Mouse (Mus musculus) activated CD4-positive, CD25-positive, alpha-beta regulatory T cell, adult 9 weeks (primary cell): Measurements from ENCODE around the gene Wfdc2. TPM values are rescaled to one million over a fixed set of nuclear protein-coding genes. Genes with fewer than 3 reads are reported as not detected.

Source experiments
- polyA plus RNA-seq: library from polyadenylated mRNA; unstranded; fragments of 100-300 nt; shearing (Covaris generic); gene quantifications from one replicate; pipeline ENCODE4 v1.2.1, GENCODE M21; 2017

Gene Wfdc2
- 5.5 TPM for polyA plus RNA-seq

DNA sequence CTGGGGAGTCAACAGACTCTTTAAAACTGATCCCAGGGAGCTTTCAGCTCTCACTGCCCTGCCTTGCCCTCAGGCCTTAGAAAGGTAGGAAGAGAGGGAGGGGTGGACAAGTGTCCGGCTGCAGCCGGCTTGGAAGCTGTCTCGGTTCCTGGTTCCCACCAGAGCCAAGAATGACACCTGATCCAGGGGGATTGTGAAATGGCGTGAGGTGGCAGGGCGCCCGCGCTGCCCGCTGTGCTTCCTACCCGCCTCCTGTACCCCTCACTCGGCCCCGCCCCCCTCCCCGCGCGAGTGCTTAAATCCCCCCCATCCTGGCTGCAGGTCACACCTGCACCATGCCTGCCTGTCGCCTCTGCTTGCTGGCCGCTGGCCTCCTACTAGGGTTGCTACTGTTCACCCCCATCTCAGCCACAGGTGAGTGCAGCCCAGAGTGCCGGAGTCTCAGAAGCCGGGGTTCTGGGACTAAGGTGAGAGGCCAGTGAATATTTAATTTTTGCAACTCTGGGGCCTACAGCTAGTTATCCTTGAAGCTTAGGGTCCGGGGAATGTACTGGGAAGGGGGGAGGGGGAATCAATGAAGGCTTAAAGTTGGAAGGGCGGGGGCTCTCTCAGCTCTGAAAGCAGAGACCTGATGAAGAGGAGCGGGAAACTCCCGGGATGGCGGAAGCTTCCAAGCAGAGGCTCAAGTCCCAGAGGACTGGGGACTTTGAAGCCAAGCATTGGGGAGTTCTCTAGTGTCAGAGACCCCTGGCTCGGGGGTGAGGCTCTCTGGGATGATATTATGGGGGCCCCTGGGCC is at the start of gene Wfdc2:
Wfdc2 (plus strand) TSS at position 23 of the 798 bp plus-strand sequence.

DNA sequence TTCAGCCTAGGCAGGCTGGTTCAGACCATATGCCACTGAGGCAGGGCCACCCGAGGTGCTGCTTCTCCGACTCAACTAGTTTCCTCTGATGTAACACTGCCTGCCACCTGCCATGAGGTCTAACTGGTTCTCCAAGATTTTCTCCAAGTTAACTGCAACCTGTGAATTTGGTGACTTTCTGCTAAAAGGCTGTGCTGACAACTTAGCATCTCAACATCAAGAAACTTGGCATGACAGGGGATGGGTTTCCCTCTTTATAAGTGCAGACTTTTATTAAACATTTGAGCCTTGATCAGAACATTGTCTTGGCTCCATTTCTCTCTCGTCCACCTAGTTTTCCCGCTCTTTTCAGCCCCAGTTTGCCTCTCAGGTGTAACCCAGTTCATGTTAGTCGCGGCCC is 11.1 kb downstream of the Wfdc2 start, which contains the start of gene Spint3:
Spint3 (minus strand) TSS at position 101 of the 400 bp plus-strand sequence.

DNA sequence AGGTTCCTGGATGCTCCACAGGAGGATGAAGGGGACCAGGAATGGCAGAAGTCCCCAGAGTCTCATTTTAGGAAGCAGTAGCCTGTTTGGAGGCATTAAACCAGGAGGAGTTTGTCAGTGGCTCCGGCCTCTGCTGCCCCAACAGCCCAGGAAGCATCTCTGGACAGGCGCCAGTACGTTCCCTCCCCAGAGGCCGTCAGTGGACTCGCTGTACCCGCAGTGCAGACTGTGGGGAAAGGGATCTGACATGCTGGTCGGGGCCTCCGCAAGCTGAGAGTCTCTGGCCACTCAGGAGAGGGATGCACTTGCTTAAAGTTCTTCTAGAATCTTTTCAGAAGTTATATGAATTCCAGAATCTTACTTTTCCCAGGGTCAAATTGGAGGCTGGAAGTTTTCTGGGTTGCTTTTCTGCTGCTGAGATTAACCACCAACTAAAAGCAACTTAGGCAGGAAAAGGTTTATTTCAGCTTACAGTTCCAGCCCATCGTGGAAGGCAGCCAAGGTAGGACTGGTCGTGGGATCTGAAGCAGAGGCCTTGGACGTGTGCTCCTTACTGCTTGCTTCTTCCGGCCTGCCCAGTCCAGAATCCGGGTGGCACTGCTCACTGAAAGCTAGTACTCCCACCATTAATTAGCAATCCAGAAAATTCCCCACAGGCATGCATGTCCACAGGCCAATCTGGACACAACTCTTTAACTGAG is 23.0 kb downstream of the Wfdc2 start, which contains the start of gene Wfdc6a:
Wfdc6a (minus strand) TSS at position 423 of the 701 bp plus-strand sequence.

DNA sequence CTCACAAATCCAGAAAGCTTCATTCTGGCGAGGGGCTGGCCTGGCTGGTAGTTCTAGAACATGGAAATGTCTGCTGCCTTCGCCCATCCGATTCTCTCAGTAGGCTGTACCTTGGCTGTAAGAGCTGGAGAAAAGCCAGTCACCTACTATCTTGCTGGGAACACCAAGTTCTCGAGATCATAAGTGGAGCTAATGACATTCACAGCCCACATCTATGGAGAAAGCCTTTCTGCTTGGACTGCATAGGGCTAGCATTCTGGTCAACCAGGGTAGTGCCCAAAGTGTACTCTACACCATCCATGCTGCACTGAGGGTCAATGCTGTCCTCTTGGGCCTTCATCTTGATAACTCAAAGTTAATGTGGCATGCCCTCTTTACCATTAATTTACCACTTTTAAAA is 31.3 kb downstream of the Wfdc2 start, which contains the start of gene Eppin:
Eppin (minus strand) TSS at position 101 of the 400 bp plus-strand sequence.

DNA sequence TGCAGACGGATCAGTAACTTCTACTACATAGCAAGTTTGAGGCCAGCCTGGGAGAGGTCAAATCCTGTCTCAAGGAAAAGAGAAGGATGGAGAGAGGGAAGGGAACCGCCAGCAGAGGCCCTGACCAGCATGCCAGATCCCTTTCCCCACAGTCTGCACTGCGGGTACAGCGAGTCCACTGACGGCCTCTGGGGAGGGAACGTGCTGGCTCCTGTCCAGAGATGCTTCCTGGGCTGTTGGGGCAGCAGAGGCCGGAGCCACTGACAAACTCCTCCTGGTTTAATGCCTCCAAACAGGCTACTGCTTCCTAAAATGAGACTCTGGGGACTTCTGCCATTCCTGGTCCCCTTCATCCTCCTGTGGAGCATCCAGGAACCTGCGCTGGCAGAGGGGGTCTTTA is 51.3 kb downstream of the Wfdc2 start, which contains the start of the genes Wfdc6b and Wfdc8:
Wfdc6b (plus strand) TSS at position 52 of the 400 bp plus-strand sequence.
Wfdc8 (minus strand) TSS at position 156 of the 400 bp plus-strand sequence.

Other genes with a start within 250 kb of the Wfdc2 start
- not detected for gene Svs6, start 245.7 kb upstream of the Wfdc2 start, polyA plus RNA-seq
- not detected for gene Svs5, start 229.7 kb upstream of the Wfdc2 start, polyA plus RNA-seq
- 5.0 TPM for gene Slpi, start 173.3 kb upstream of the Wfdc2 start, polyA plus RNA-seq
- gene Rbpjl, start 159.3 kb upstream of the Wfdc2 start, polyA plus RNA-seq = not detected
- gene Matn4, start 157.3 kb upstream of the Wfdc2 start, polyA plus RNA-seq = not detected
- 36.4 TPM for gene Sdc4, start 118.5 kb upstream of the Wfdc2 start, polyA plus RNA-seq
- 23.4 TPM for gene Sys1, start 105.4 kb upstream of the Wfdc2 start, polyA plus RNA-seq
- gene Gm20458, start 101.4 kb upstream of the Wfdc2 start, polyA plus RNA-seq = 2.2 TPM
- gene Trp53tg5, start 88.7 kb upstream of the Wfdc2 start, polyA plus RNA-seq = 0.31 TPM
- 5.9 TPM for gene Dbndd2, start 76.3 kb upstream of the Wfdc2 start, polyA plus RNA-seq
- 37.1 TPM for gene Pigt, start 64.9 kb upstream of the Wfdc2 start, polyA plus RNA-seq
- gene Spint3, start 11.0 kb downstream of the Wfdc2 start, polyA plus RNA-seq = not detected
- gene Wfdc6a, start 23.0 kb downstream of the Wfdc2 start, polyA plus RNA-seq = not detected
- gene Eppin, start 31.2 kb downstream of the Wfdc2 start, polyA plus RNA-seq = not detected
- gene Wfdc6b, start 51.1 kb downstream of the Wfdc2 start, polyA plus RNA-seq = not detected
- gene Wfdc8, start 51.2 kb downstream of the Wfdc2 start, polyA plus RNA-seq = not detected
- not detected for gene Wfdc16, start 76.4 kb downstream of the Wfdc2 start, polyA plus RNA-seq
- not detected for gene Wfdc10, start 93.6 kb downstream of the Wfdc2 start, polyA plus RNA-seq
- gene Wfdc9, start 94.2 kb downstream of the Wfdc2 start, polyA plus RNA-seq = not detected
- gene Wfdc11, start 111.7 kb downstream of the Wfdc2 start, polyA plus RNA-seq = not detected
- not detected for gene Wfdc13, start 122.7 kb downstream of the Wfdc2 start, polyA plus RNA-seq
- not detected for gene Spint4, start 136.1 kb downstream of the Wfdc2 start, polyA plus RNA-seq
- gene Spint5, start 152.9 kb downstream of the Wfdc2 start, polyA plus RNA-seq = not detected
- not detected for gene Wfdc3, start 183.5 kb downstream of the Wfdc2 start, polyA plus RNA-seq
- gene Dnttip1, start 183.6 kb downstream of the Wfdc2 start, polyA plus RNA-seq = 13.0 TPM
- gene Ube2c, start 207.5 kb downstream of the Wfdc2 start, polyA plus RNA-seq = 18.4 TPM
- gene Tnnc2, start 217.6 kb downstream of the Wfdc2 start, polyA plus RNA-seq = not detected
- gene Snx21, start 223.4 kb downstream of the Wfdc2 start, polyA plus RNA-seq = 8.1 TPM
- 42.7 TPM for gene Acot8, start 242.5 kb downstream of the Wfdc2 start, polyA plus RNA-seq
- 9.2 TPM for gene Zswim3, start 242.7 kb downstream of the Wfdc2 start, polyA plus RNA-seq